Mouse (Mus musculus): ENCODE results near the gene Tmem132b. TPM values are rescaled to one million over a fixed set of nuclear protein-coding genes. Genes with fewer than 3 reads are reported as not detected.

The Tmem132b gene
- polyA plus RNA-seq, 1 experiment from 2014 or later, result not detected

DNA sequence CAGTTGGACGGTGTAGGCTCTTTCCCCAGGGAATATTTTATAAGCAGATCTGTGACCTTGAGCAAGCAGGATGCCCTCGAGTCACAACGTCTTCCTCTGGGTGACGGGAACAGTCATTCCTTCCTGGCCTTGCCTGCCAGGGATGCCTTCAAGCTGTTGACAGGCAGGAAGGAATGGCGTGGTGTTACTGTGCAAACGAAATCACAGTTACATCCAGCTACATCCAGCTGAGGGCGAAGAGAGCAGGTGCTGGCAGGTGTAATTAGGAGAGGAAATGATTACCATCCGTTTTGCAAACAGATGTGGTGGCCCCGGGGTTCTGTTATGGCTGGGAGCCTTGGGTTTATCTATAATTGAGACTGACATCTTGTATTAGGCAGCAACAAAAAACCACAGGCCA lies 205.5 kb downstream of the Tmem132b start:
- no peak overlapping the region for H3K27ac ChIP-seq
- no peak overlapping the region for H3K4me3 ChIP-seq
- 37% methylated on average over 9 of the region's 9 CpGs for WGBS
- H3K4me2 ChIP-seq, result no peak overlapping the region
- H3K4me1 ChIP-seq (replicated peaks), result no peaks in the 10 kb centered on the region
- no peaks in the 10 kb centered on the region for H3K27me3 ChIP-seq
- no peak for ATAC-seq (replicated peaks; ENCODE audit: insufficient number of reproducible peaks, insufficient read depth, low FRiP score, low read depth)
- H3K36me3 ChIP-seq, result no peaks in the 10 kb centered on the region
- no peaks in the 10 kb centered on the region for H3K9me3 ChIP-seq (replicated peaks)
- no peak overlapping the region for H3K9ac ChIP-seq

DNA sequence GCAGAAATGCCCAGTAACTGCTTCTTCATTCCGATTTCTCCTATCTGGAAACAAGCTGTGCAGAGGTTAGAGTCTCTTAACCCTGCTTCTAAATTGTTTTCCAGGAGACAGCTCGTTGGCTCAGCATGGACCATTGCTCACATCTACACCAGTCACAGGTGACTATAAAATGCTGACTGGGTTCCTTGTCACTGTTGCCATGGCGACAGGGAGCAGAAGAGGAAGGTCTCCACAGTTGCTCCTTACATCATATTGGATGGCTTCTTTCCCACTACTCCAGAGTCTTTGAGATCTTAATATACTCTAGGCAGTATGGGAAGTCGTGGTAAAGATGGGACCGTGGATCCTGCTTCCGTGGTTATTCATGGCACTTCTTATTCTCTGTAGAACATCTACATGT lies 211.9 kb downstream of the Tmem132b start:
- no peaks in the 10 kb centered on the region for H3K9me3 ChIP-seq (replicated peaks)

DNA sequence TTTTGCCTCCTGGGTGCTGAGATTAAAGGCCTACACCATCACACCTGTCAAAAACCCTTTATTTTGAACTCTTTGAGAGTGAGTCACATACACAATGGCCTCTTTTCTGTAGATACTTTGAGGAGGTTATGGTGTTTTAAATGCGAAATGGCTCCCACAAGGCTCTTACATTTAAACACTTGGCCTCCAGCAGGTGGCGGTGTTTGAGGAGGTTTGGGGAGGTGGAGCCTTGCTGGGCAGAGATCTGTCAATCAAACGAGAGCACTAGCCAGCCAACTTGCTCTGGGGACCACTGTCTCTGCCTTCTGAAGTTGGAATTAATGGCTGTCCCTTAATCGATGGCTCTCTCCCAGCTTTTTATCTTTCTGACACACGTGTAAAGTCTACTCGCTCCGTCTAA lies 214.2 kb downstream of the Tmem132b start:
- no peak overlapping the region for H3K4me3 ChIP-seq
- H3K9me3 ChIP-seq (replicated peaks), result no peaks in the 10 kb centered on the region
- no peak overlapping the region for H3K27ac ChIP-seq
- no peak overlapping the region for H3K4me2 ChIP-seq
- no peak overlapping the region for H3K9ac ChIP-seq
- no peaks in the 10 kb centered on the region for H3K4me1 ChIP-seq (replicated peaks)
- no peaks in the 10 kb centered on the region for H3K36me3 ChIP-seq
- ATAC-seq (replicated peaks; ENCODE audit: insufficient number of reproducible peaks, insufficient read depth, low FRiP score, low read depth), result no peak
- H3K27me3 ChIP-seq, result no peaks in the 10 kb centered on the region
- WGBS, result 55% methylated on average over 7 of the region's 7 CpGs

More for the DNA sequence above, 211.9 kb downstream of the Tmem132b start:
- no peaks in the 10 kb centered on the region for H3K36me3 ChIP-seq
- H3K4me3 ChIP-seq, result no peak overlapping the region
- H3K9ac ChIP-seq, result no peak overlapping the region
- H3K4me1 ChIP-seq (replicated peaks), result no peaks in the 10 kb centered on the region
- no peaks in the 10 kb centered on the region for H3K27me3 ChIP-seq
- ATAC-seq (replicated peaks; ENCODE audit: insufficient number of reproducible peaks, insufficient read depth, low FRiP score, low read depth), result no peak
- 77% methylated on average over 6 of the region's 6 CpGs for WGBS
- H3K27ac ChIP-seq, result no peak overlapping the region
- H3K4me2 ChIP-seq, result no peak overlapping the region

DNA sequence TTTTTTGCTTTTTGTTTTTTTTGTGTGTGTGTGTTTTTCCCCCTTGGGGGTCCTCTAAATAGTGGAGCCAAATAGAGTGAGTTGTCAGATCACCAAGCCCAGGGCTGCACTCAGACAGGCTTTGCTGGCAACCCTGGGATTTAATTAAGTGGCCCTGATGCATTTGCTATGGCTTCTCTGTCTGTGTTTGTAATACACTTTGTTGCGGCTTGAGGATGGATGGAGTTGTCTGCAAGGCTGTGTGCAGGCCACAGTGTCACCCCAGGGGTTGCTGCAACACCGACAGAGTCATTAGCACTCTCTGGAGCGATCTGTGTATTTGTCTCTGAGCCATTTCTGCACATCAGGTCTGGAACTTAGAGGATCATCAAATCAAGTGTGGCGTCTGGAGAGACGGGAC lies 219.9 kb downstream of the Tmem132b start:
- Histone ChIP-seq H3K9ac (no peak overlapping the region), H3K27ac (no peak overlapping the region), H3K4me1 (replicated peaks) (no peaks in the 10 kb centered on the region), H3K9me3 (replicated peaks) (0 out of 2 replicates have a peak, but pooled peaks cover 3% of the 10 kb centered on the region), H3K36me3 (no peaks in the 10 kb centered on the region), H3K27me3 (no peaks in the 10 kb centered on the region), H3K4me3 (no peak overlapping the region), H3K4me2 (no peak overlapping the region)
- 71% methylated on average over 5 of the region's 5 CpGs for WGBS
- no peak for ATAC-seq (replicated peaks; ENCODE audit: insufficient number of reproducible peaks, insufficient read depth, low FRiP score, low read depth)

DNA sequence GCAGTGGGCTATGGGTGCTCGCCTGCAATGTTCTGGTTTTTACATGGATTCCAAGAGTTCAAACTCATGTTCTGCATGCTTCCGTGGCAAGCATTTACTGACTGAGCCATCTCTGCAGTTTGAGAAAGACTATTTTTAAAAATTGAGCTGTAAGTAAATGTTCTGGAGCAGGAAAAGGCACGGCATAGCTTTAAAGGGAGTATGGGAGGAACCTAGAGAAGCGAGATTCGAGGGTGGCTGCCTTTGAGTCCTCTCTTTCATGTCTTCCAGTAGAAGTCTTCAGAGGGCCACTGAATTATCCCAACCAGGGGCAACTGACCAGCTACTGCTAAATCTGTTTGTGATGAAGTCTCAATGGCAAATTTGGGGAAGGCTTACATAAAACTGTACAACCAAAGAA lies 221.0 kb downstream of the Tmem132b start:
- no peak overlapping the region for H3K9ac ChIP-seq
- H3K27ac ChIP-seq, result no peak overlapping the region
- no peak overlapping the region for H3K4me2 ChIP-seq
- H3K4me3 ChIP-seq, result no peak overlapping the region
- 0 out of 2 replicates have a peak, but pooled peaks cover 4% of the 10 kb centered on the region for H3K9me3 ChIP-seq (replicated peaks)
- no peak for ATAC-seq (replicated peaks; ENCODE audit: insufficient number of reproducible peaks, insufficient read depth, low FRiP score, low read depth)
- no peaks in the 10 kb centered on the region for H3K36me3 ChIP-seq
- 70% methylated on average over 5 of the region's 5 CpGs for WGBS
- no peaks in the 10 kb centered on the region for H3K4me1 ChIP-seq (replicated peaks)
- H3K27me3 ChIP-seq, result no peaks in the 10 kb centered on the region

DNA sequence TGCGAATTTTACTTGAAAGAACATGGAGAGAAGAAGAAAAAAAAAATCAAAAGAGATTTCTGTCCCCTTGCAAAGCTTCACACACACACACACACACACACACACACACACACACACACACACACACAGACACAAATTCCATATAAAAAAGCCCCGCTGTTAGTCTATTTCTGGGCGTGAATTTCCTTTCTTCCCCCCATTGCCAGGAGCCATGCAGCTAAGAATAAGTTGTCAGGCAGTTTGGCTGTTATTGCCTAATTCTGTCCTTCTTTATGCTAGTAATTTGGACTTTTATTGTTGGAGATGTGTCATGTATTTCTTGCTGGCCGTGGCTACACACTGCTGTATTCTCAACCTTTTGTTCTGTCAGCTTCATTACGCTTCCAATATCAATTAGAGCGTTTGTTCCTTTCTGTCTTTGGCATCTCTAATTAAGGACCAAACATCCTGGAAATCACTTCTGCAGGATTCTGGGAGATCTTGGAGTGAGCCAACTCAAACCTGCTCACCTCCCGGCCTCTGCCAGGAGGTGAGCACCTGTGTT lies 225.5 kb downstream of the Tmem132b start:
- no peaks in the 10 kb centered on the region for H3K27me3 ChIP-seq
- no peak overlapping the region for H3K4me3 ChIP-seq
- no peak for ATAC-seq (replicated peaks; ENCODE audit: insufficient number of reproducible peaks, insufficient read depth, low FRiP score, low read depth)
- H3K27ac ChIP-seq, result no peak overlapping the region
- H3K9ac ChIP-seq, result no peak overlapping the region
- WGBS, result 81% methylated on average over 7 of the region's 7 CpGs
- H3K9me3 ChIP-seq (replicated peaks), result 0 out of 2 replicates have a peak, but pooled peaks cover 4% of the 10 kb centered on the region
- no peak overlapping the region for H3K4me2 ChIP-seq
- H3K36me3 ChIP-seq, result no peaks in the 10 kb centered on the region
- no peaks in the 10 kb centered on the region for H3K4me1 ChIP-seq (replicated peaks)

DNA sequence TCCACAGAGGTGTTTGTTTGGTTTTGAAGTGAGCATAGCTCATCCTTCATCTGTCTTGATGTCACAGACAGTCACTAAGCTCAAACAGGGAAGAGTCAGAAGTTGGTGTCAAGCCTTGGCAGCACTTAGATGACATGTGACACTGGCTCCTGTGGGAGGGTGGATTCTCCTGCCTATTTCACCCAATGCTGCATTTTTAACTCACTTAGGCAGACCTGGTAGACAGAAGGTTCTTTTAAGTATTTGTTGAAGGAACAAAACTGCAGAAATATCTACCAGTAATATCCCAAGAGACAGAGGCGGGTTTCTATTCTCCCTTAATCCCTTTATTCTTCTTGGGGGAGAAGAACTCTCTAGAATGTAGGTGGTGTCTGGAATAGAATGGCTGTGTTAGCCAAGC lies 226.9 kb downstream of the Tmem132b start:
- H3K36me3 ChIP-seq, result no peaks in the 10 kb centered on the region
- no peaks in the 10 kb centered on the region for H3K27me3 ChIP-seq
- H3K27ac ChIP-seq, result no peak overlapping the region
- H3K9me3 ChIP-seq (replicated peaks), result 0 out of 2 replicates have a peak, but pooled peaks cover 4% of the 10 kb centered on the region
- H3K4me3 ChIP-seq, result no peak overlapping the region
- ATAC-seq (replicated peaks; ENCODE audit: insufficient number of reproducible peaks, insufficient read depth, low FRiP score, low read depth), result no peak
- WGBS, result 38% methylated on average over 1 of the region's 1 CpGs
- no peak overlapping the region for H3K9ac ChIP-seq
- H3K4me2 ChIP-seq, result no peak overlapping the region
- no peaks in the 10 kb centered on the region for H3K4me1 ChIP-seq (replicated peaks)

DNA sequence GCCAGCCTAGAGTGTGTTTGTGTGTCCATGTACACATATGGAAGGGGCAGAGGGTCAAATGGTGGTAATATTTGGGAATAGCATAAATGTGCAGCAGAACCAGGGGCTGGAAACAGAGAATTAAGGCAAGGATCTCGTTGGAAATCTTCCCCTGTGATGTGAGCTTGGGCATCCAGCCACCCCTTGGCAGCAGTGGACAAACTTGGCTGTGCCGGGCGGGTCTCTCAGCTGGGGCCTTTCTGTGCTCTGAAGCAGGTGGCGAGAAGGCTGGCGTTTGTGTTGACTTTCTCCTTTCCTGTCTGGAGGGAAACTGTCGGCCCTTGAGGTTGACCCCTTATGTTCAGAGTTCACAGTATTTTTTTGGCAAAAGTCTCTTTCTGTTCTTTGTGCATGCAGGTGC lies 235.4 kb downstream of the Tmem132b start:
- no peak for ATAC-seq (replicated peaks; ENCODE audit: insufficient number of reproducible peaks, insufficient read depth, low FRiP score, low read depth)
- Histone ChIP-seq H3K36me3 (no peaks in the 10 kb centered on the region), H3K4me1 (replicated peaks) (no peaks in the 10 kb centered on the region), H3K4me3 (no peak overlapping the region), H3K4me2 (no peak overlapping the region), H3K9ac (no peak overlapping the region), H3K27me3 (no peaks in the 10 kb centered on the region), H3K9me3 (replicated peaks) (no peaks in the 10 kb centered on the region), H3K27ac (no peak overlapping the region)
- 61% methylated on average over 6 of the region's 6 CpGs for WGBS

DNA sequence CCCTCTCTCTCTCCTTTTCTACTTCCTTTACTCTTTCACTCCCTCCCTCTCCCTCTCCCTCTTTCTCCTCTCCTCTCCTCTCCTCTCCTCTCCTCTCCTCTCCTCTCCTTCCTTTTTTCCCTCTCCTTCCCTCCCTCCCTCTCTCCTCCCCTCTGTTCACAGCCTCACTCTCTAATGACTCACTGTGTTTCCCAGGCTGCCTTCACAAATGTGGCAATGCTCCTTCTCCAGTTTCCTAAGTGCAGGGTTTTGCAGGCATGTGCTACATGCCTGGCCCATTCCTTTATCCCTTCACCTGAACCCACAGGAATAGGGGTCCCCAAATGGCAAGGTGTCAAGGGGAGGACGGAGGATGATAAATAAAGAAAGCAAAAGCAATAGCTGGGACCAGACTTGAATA lies 236.4 kb downstream of the Tmem132b start:
- no peak overlapping the region for H3K4me2 ChIP-seq
- H3K9me3 ChIP-seq (replicated peaks), result no peaks in the 10 kb centered on the region
- no peak overlapping the region for H3K9ac ChIP-seq
- no peaks in the 10 kb centered on the region for H3K4me1 ChIP-seq (replicated peaks)
- H3K27me3 ChIP-seq, result no peaks in the 10 kb centered on the region
- WGBS, result 51% methylated on average over 1 of the region's 1 CpGs
- no peak overlapping the region for H3K27ac ChIP-seq
- H3K36me3 ChIP-seq, result no peaks in the 10 kb centered on the region
- ATAC-seq (replicated peaks; ENCODE audit: insufficient number of reproducible peaks, insufficient read depth, low FRiP score, low read depth), result no peak
- no peak overlapping the region for H3K4me3 ChIP-seq

DNA sequence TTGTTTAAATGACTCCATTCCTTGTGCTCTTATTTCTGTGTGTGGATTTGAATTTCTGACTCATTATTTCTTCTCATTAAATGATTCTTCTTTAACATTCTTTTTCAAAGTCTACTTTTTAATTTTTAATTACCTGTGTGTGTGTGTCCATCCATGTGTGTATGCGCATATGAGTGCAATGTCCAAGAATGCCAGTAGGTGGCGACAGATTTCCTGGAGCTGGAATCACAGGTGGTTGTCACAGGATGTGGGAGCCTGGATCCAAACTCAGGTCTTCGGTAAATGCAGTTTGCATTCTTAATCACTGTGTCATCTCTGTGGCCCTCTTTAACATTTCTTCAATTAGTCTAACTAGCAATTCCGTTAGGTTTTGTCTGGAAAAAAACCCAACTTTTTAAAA lies 240.7 kb downstream of the Tmem132b start:
- 85% methylated on average over 4 of the region's 4 CpGs for WGBS
- H3K27me3 ChIP-seq, result no peaks in the 10 kb centered on the region
- no peaks in the 10 kb centered on the region for H3K36me3 ChIP-seq
- H3K27ac ChIP-seq, result no peak overlapping the region
- no peaks in the 10 kb centered on the region; the same call in 1 of the 2 replicates for H3K9me3 ChIP-seq (replicated peaks)
- no peaks in the 10 kb centered on the region for H3K4me1 ChIP-seq (replicated peaks)
- ATAC-seq (replicated peaks; ENCODE audit: insufficient number of reproducible peaks, insufficient read depth, low FRiP score, low read depth), result no peak
- H3K9ac ChIP-seq, result no peak overlapping the region
- no peak overlapping the region for H3K4me3 ChIP-seq
- no peak overlapping the region for H3K4me2 ChIP-seq

DNA sequence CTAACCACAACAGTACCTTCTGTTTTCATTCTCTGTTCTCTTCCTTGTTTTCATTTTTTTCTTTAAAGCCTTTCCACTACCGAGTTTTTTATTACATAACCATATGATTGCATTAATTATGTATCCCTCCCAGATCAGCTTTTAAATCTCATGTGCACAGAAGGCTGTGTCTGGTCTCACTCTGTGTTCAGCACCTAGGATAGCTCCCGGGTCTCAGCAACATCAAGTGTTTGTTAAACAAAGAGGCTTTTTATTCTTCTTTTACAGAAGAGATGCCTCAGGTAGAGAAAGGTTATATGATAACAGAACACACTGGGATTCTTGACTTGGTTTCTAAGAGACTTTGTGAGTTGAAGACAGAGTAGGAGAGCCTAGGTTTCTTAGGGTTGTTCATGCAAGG lies 241.2 kb downstream of the Tmem132b start:
- Histone ChIP-seq H3K4me1 (replicated peaks) (no peaks in the 10 kb centered on the region), H3K4me3 (no peak overlapping the region), H3K36me3 (no peaks in the 10 kb centered on the region), H3K9me3 (replicated peaks) (no peaks in the 10 kb centered on the region; the same call in 1 of the 2 replicates), H3K27ac (no peak overlapping the region), H3K27me3 (no peaks in the 10 kb centered on the region), H3K4me2 (no peak overlapping the region), H3K9ac (no peak overlapping the region)
- 42% methylated on average over 2 of the region's 2 CpGs for WGBS
- ATAC-seq (replicated peaks; ENCODE audit: insufficient number of reproducible peaks, insufficient read depth, low FRiP score, low read depth), result no peak

DNA sequence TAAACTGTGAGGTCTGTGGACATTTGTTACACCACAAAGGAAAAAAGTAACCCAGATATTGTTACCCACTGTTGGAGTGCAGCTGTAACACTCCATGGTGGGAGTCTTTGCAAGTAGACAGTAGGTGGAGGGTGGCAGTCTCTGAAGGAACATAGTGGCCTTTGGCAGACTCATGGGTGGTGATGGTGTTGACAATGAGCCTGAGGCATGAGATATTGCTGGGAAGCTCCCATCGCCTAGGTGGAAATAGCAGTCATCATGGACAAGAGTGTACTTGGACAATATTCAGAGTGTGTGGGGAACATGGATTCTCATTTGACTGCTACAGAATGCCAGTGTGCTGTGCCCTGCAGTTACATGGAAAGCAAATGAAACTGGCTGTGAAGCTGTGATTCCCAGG lies 248.8 kb downstream of the Tmem132b start:
- H3K4me2 ChIP-seq, result no peak overlapping the region
- no peak overlapping the region for H3K9ac ChIP-seq
- 78% methylated on average over 1 of the region's 1 CpGs for WGBS
- peaks cover 5% of the 10 kb centered on the region; the same call in 1 of the 2 replicates for H3K9me3 ChIP-seq (replicated peaks)
- no peaks in the 10 kb centered on the region for H3K4me1 ChIP-seq (replicated peaks)
- H3K27me3 ChIP-seq, result no peaks in the 10 kb centered on the region
- no peak overlapping the region for H3K27ac ChIP-seq
- H3K4me3 ChIP-seq, result no peak overlapping the region
- H3K36me3 ChIP-seq, result no peaks in the 10 kb centered on the region
- no peak for ATAC-seq (replicated peaks; ENCODE audit: insufficient number of reproducible peaks, insufficient read depth, low FRiP score, low read depth)
